Mouse (Mus musculus) E14TG2a.4 (cell line): ENCODE data around the gene Gm49342.

ENCODE experiments used
- CTCF ChIP-seq: conservative IDR thresholded peaks from 2 replicates; pipeline ENCODE4 v1.5.1; 2014; ENCODE audit warnings: low read length
- NANOG ChIP-seq: IDR thresholded peaks from 2 replicates; pipeline ENCODE4 v1.6.1; 2014; ENCODE audit warnings: borderline replicate concordance, low read length, mixed read lengths
- POU5F1 ChIP-seq: IDR thresholded peaks from 2 replicates; pipeline ENCODE4 v1.6.1; 2014; ENCODE audit warnings: low read length, borderline replicate concordance

- TF ChIP-seq CTCF (no peak), POU5F1 (no peak), NANOG (no peak)
These were observed 47.5 kb upstream of the Gm49342 start for GRCm38 (mm10) chr14:50896747-50897373.
